Mouse (Mus musculus): ENCODE measurements around the gene Tmem196. TPM values are rescaled to one million over a fixed set of nuclear protein-coding genes. Genes with fewer than 3 reads are reported as not detected.
"Not testable (repeated sequence)": the region's sequence is repeated elsewhere in the genome, so short reads cannot be mapped to it uniquely, and the experiment has no call there.

Tmem196 gene
- 1.6 and 1.7 TPM in 2 replicates for polyA plus RNA-seq (2015; fragmentation: Nextera tagmentation; extraction: Ambion mirVana)

- Histone ChIP-seq H3K4me2 (peak within 1 kb of the TSS; percentile 72), H3K36me3 (no peaks in the 10 kb centered on the region), H3K27me3 (replicated peaks) (peaks cover 5% of the 10 kb centered on the region; the same call in 1 of the 2 replicates), H3K4me1 (no peaks in the 10 kb centered on the region), H3K9me3 (no peaks in the 10 kb centered on the region), H3K4me3 (replicated peaks) (peak within 1 kb of the TSS; percentile 41), H3K9ac (no peak within 1 kb of the TSS), H3K27ac (no peak within 1 kb of the TSS)
- ATAC-seq (ENCODE audit: insufficient read depth, low FRiP score, low read depth) = no peak
- 4% methylated on average over 25 of the region's 25 CpGs for WGBS
Measured at GRCm38 (mm10) chr12:119945589-119946310, at the start of gene Tmem196. TSS of gene Tmem196 (plus strand) at chr12:119945822.

DNA sequence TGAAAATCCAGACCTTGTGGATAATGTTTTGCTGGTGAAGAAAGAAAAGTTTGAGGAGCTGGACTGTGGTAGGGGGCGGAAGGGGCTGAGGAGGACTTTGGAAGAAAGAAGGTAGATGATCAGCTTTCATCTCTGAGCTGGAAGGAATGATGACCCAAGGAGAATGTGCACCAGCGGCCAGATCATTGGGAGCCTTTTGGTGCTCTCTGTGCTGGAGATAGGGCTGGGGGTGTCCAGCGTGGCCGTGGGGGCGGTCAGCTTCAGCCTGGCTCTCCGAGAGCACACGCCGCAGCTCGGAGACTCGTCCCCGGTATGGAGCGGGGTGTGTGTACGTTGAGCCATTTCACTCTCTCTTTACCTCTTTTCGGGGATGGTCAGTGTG, 680 bp downstream of the Tmem196 start:
- Histone ChIP-seq H3K27me3 (replicated peaks) (peaks cover 5% of the 10 kb centered on the region; the same call in 1 of the 2 replicates), H3K9me3 (no peaks in the 10 kb centered on the region), H3K9ac (no peak overlapping the region), H3K27ac (no peak overlapping the region), H3K4me2 (peak overlapping the region; percentile 72), H3K4me1 (no peaks in the 10 kb centered on the region), H3K36me3 (no peaks in the 10 kb centered on the region), H3K4me3 (replicated peaks) (peak overlapping the region; percentile 41)
- no peak for ATAC-seq (ENCODE audit: insufficient read depth, low FRiP score, low read depth)
- 4% methylated on average over 14 of the region's 14 CpGs for WGBS

DNA sequence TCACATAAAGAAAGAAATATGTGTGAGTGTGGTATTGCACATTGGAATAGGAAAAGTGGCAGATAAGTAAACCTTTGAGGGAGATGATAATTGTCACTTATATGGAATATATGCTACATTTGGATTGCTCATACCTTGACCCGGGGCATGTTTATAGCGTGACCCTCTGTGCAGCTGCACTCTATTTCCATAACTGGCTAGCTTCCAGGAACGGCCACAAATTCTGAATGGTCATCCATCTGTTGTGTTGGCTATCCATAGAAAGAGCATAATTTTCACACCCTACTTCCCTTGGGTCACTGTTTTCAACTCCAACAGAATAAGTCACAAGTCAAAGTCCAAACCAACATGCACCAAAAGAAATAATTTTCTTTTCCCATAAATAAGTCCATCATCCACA, 11.4 kb downstream of the Tmem196 start:
- Histone ChIP-seq H3K9me3 (no peaks in the 10 kb centered on the region), H3K36me3 (no peaks in the 10 kb centered on the region), H3K4me3 (replicated peaks) (no peak overlapping the region), H3K9ac (no peak overlapping the region), H3K4me1 (no peaks in the 10 kb centered on the region), H3K4me2 (no peak overlapping the region), H3K27me3 (replicated peaks) (no peaks in the 10 kb centered on the region), H3K27ac (no peak overlapping the region)
- no peak for ATAC-seq (ENCODE audit: insufficient read depth, low FRiP score, low read depth)
- 72% methylated on average over 3 of the region's 3 CpGs for WGBS

DNA sequence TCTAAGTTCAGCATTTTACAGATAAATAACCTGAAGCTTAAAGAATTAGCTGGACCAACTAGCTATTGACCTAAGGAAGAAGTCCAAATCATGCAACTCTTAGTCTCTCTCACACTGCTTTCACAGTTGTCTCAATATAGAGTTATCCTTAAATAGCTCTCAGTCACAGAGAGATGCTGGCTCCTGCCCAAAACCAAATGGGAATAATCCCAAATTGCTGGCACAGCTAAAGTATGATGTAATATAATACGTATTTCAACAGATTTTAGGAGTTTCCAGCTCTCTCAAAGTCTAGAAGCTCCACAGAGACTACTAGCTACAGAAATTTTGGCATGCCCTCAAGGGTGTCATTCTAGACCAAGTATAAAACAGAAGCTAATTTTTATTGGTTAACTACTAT, 15.1 kb downstream of the Tmem196 start:
- Histone ChIP-seq H3K4me2 (no peak overlapping the region), H3K27me3 (replicated peaks) (no peaks in the 10 kb centered on the region), H3K9me3 (no peaks in the 10 kb centered on the region), H3K36me3 (no peaks in the 10 kb centered on the region), H3K4me3 (replicated peaks) (no peak overlapping the region), H3K27ac (no peak overlapping the region), H3K4me1 (no peaks in the 10 kb centered on the region), H3K9ac (no peak overlapping the region)
- 39% methylated on average over 1 of the region's 1 CpGs for WGBS
- no peak for ATAC-seq (ENCODE audit: insufficient read depth, low FRiP score, low read depth)

- Histone ChIP-seq H3K9ac (no peak overlapping the region), H3K9me3 (no peaks in the 10 kb centered on the region), H3K4me3 (replicated peaks) (no peak overlapping the region), H3K27me3 (replicated peaks) (no peaks in the 10 kb centered on the region), H3K4me1 (no peaks in the 10 kb centered on the region), H3K27ac (no peak overlapping the region), H3K36me3 (no peaks in the 10 kb centered on the region), H3K4me2 (no peak overlapping the region)
- ATAC-seq (ENCODE audit: insufficient read depth, low FRiP score, low read depth) = no peak
Measured at GRCm38 (mm10) chr12:119965373-119965772, 19.8 kb downstream of the Tmem196 start.

- Histone ChIP-seq H3K27ac (no peak overlapping the region), H3K9ac (no peak overlapping the region), H3K4me1 (no peaks in the 10 kb centered on the region), H3K27me3 (replicated peaks) (no peaks in the 10 kb centered on the region), H3K4me3 (replicated peaks) (no peak overlapping the region), H3K36me3 (no peaks in the 10 kb centered on the region), H3K9me3 (no peaks in the 10 kb centered on the region), H3K4me2 (no peak overlapping the region)
- ATAC-seq (ENCODE audit: insufficient read depth, low FRiP score, low read depth) = no peak
Measured at GRCm38 (mm10) chr12:119970068-119970467, 24.4 kb downstream of the Tmem196 start.

GRCm38 (mm10) chr12:119981731-119982130, 36.1 kb downstream of the Tmem196 start:
- Histone ChIP-seq H3K27ac (no peak overlapping the region), H3K4me2 (no peak overlapping the region), H3K36me3 (no peaks in the 10 kb centered on the region), H3K9me3 (no peaks in the 10 kb centered on the region), H3K4me1 (no peaks in the 10 kb centered on the region), H3K4me3 (replicated peaks) (no peak overlapping the region), H3K27me3 (replicated peaks) (no peaks in the 10 kb centered on the region), H3K9ac (no peak overlapping the region)
- no peak for ATAC-seq (ENCODE audit: insufficient read depth, low FRiP score, low read depth)
- under 1% methylated on average over 2 of the region's 2 CpGs for WGBS

GRCm38 (mm10) chr12:119998267-119998666, 52.6 kb downstream of the Tmem196 start:
- H3K27ac ChIP-seq = no peak overlapping the region
- no peak overlapping the region for H3K4me2 ChIP-seq
- H3K27me3 ChIP-seq (replicated peaks) = no peaks in the 10 kb centered on the region
- H3K9me3 ChIP-seq = no peaks in the 10 kb centered on the region
- no peak for ATAC-seq (ENCODE audit: insufficient read depth, low FRiP score, low read depth)
- no peaks in the 10 kb centered on the region for H3K4me1 ChIP-seq
- H3K4me3 ChIP-seq (replicated peaks) = no peak overlapping the region
- WGBS = 70% methylated on average over 1 of the region's 1 CpGs
- H3K36me3 ChIP-seq = no peaks in the 10 kb centered on the region
- H3K9ac ChIP-seq = no peak overlapping the region

GRCm38 (mm10) chr12:120004280-120004679, 58.7 kb downstream of the Tmem196 start:
- Histone ChIP-seq H3K4me1 (no peaks in the 10 kb centered on the region), H3K36me3 (no peaks in the 10 kb centered on the region), H3K9me3 (no peaks in the 10 kb centered on the region), H3K27me3 (replicated peaks) (no peaks in the 10 kb centered on the region), H3K4me3 (replicated peaks) (no peak overlapping the region), H3K9ac (no peak overlapping the region), H3K4me2 (no peak overlapping the region), H3K27ac (no peak overlapping the region)
- ATAC-seq (ENCODE audit: insufficient read depth, low FRiP score, low read depth) = no peak

GRCm38 (mm10) chr12:120014768-120015167, 69.1 kb downstream of the Tmem196 start:
- WGBS = 73% methylated on average over 4 of the region's 4 CpGs
- H3K4me1 ChIP-seq = no peaks in the 10 kb centered on the region

DNA sequence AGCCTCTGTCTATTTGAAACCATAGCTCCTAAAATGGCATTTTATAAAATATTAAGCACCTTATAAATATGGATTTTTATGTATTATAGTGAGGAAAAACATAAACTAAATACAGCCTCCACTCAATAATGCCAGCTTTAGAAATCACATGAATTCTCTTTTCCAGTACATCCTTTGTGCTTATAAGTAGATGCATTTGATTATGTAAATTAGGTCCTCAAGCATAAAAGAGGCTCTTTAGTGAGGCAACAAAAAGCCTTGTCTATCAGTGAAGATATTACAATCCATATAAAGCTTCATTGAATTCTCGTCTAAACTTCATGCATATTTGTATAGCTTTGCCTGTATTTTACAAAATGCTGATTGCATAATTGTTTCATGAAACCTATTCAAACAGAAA, 69.6 kb downstream of the Tmem196 start:
- ATAC-seq (ENCODE audit: insufficient read depth, low FRiP score, low read depth) = no peak
- Histone ChIP-seq H3K9ac (no peak overlapping the region), H3K4me3 (replicated peaks) (no peak overlapping the region), H3K27me3 (replicated peaks) (no peaks in the 10 kb centered on the region), H3K9me3 (no peaks in the 10 kb centered on the region), H3K4me1 (no peaks in the 10 kb centered on the region), H3K27ac (no peak overlapping the region), H3K4me2 (no peak overlapping the region), H3K36me3 (no peaks in the 10 kb centered on the region)
- whole genome bisulfite sequencing = 67% methylated on average over 1 of the region's 1 CpGs

More at GRCm38 (mm10) chr12:120014768-120015167, 69.1 kb downstream of the Tmem196 start:
- Histone ChIP-seq H3K9me3 (no peaks in the 10 kb centered on the region), H3K9ac (no peak overlapping the region), H3K27ac (no peak overlapping the region), H3K4me3 (replicated peaks) (no peak overlapping the region), H3K36me3 (no peaks in the 10 kb centered on the region), H3K27me3 (replicated peaks) (no peaks in the 10 kb centered on the region), H3K4me2 (no peak overlapping the region)
- ATAC-seq (ENCODE audit: insufficient read depth, low FRiP score, low read depth) = no peak

DNA sequence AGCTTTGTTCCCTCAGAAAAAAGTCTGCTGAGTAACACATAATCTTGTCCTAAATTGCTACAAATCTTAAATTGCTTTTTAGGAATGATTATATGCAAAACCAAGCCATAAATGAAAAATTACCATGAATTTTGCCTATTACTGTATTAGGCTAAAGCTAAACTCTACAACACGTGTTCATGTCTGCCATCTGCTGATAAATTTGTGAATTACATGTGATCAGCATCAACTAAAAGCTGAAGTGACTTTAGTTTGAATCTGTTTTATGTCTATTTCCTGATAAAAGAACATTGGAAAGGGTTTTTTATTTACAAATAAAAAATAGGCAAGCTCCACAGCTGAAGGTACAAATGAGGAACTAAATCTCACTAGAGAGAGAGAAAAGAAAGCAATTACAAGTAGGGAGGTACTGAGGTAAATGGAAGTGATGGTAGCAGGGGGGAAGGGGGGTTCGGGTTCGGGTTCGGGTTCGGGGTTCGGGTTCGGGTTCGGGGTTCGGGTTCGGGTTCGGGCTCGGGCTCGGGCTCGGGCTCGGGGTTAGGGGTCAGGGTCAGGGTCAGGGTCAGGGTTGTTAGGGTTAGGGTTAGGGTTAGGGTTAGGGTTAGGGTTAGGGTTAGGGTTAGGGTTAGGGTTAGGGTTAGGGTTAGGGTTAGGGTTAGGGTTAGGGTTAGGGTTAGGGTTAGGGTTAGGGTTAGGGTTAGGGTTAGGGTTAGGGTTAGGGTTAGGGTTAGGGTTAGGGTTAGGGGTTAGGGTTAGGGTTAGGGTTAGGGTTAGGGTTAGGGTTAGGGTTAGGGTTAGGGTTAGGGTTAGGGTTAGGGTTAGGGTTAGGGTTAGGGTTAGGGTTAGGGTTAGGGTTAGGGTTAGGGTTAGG, 82.7 kb downstream of the Tmem196 start:
- H3K36me3 ChIP-seq; H3K9me3 ChIP-seq; H3K4me2 ChIP-seq; H3K4me3 ChIP-seq (replicated peaks); H3K27me3 ChIP-seq (replicated peaks); ATAC-seq (ENCODE audit: insufficient read depth, low FRiP score, low read depth); H3K4me1 ChIP-seq; H3K9ac ChIP-seq; H3K27ac ChIP-seq: not testable (repeated sequence)
- WGBS = 80% methylated on average over 15 of the region's 15 CpGs

All from stomach, embryonic 15.5 days (tissue).